Mouse (Mus musculus): ENCODE results near the gene Dnajb4. TPM values are rescaled to one million over a fixed set of nuclear protein-coding genes. Genes with fewer than 3 reads are reported as not detected.

The Dnajb4 gene
- polyA plus RNA-seq, 1 experiment from 2014 or later = 40.0 TPM

DNA sequence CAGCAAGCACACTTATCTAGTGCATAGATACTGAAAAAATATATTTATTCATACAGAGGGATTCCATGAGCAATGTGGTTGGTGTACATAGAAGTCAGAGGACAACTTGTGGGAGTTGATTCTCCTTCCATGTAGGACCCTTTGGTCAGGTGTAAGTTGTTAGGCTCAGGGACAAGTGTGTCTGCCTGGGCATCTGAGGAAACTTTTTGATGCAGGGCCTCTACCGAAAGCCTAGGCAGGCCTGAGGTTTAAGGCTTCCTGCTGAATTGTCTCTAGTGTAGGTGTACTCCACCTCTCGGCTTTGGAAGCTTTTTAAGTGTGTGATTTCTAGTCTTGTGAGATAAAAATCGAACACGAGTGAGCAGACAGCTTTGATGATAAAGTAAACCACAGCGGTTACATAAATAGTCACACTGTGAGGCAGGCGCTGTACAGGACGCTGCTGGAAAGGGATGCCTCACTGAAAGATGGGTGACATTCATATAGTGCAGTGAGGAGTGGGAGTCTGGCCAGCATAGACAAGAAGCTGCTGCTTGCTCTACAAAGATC lies 1.7 kb upstream of the Dnajb4 start:
- Histone ChIP-seq H3K27ac (no peak overlapping the region), H3K27me3 (ENCODE audit: control insufficient read depth, insufficient read depth, low read length) (no peaks in the 10 kb centered on the region), H3K4me2 (replicated peaks) (peak overlapping the region; percentile 81), H3K9me3 (ENCODE audit: control insufficient read depth, low read length) (no peaks in the 10 kb centered on the region), H3K4me1 (replicated peaks; ENCODE audit: control insufficient read depth, insufficient read depth, low read length) (peaks cover 33% of the 10 kb centered on the region), H3K4me3 (replicated peaks; ENCODE audit: low read length) (peak overlapping the region; percentile 87), H3K9ac (peak overlapping the region; percentile 100), H3K36me3 (replicated peaks; ENCODE audit: control insufficient read depth, insufficient read depth) (peaks cover 21% of the 10 kb centered on the region)
- DNase-seq (ENCODE audit: low spot score) (no peak), ATAC-seq (ENCODE audit: low FRiP score) (no peak)
- WGBS = 40% methylated on average over 7 of the region's 7 CpGs

- WGBS = under 1% methylated on average over 67 of the region's 68 CpGs
Observed at GRCm38 (mm10) chr3:152210728-152211391, 758 bp upstream of the Dnajb4 start.

DNA sequence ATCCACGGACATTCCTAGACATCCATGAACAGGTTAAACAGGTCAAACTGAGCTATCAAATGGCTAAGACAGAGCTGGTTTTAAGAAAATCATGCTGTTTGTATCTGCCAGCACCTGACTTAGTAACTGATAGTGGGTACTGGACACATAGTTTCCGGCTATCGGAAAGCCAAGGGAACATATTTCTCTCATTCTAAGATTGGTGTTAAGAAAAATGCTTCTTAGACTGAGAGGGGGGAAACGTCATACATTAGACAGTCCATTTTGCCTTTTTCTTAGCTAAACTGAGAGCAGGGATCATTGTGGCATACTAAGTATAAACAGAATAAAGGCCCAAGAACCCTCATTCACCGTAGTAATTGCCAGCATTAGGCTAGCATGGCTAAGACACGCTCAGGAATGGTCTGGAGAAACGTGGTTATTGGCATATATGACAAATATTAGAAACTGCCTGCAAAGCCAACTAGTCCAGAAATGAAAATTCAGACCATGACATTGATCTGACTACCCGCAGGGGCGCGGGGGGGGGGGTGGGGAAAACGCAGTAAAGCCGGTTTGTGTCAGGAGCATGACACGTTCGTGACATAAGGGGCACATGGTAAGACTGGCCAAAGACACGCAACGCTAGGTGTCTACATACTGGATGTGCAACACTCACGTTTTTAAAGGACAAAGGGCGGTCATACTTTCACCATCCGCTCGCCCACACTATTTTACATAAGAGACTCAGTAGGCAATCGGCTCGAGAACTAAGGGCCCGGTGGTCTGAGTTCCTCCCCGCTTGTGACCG lies 730 bp downstream of the Dnajb4 start:
- ATAC-seq (ENCODE audit: low FRiP score) = peak; percentile 38

More at GRCm38 (mm10) chr3:152210728-152211391, 758 bp upstream of the Dnajb4 start:
- Histone ChIP-seq H3K27me3 (ENCODE audit: control insufficient read depth, insufficient read depth, low read length) (no peaks in the 10 kb centered on the region), H3K4me3 (replicated peaks; ENCODE audit: low read length) (peak overlapping the region; percentile 87), H3K36me3 (replicated peaks; ENCODE audit: control insufficient read depth, insufficient read depth) (peaks cover 12% of the 10 kb centered on the region), H3K4me1 (replicated peaks; ENCODE audit: control insufficient read depth, insufficient read depth, low read length) (peaks cover 33% of the 10 kb centered on the region), H3K4me2 (replicated peaks) (peak overlapping the region; percentile 81), H3K9ac (peak overlapping the region; percentile 100), H3K27ac (peak overlapping the region; percentile 100), H3K9me3 (ENCODE audit: control insufficient read depth, low read length) (no peaks in the 10 kb centered on the region)
- DNase-seq (ENCODE audit: low spot score) = peak; percentile 70
- peak; percentile 64 for ATAC-seq (ENCODE audit: low FRiP score)

GRCm38 (mm10) chr3:152208096-152208885 lies 1.8 kb downstream of the Dnajb4 start:
- WGBS = 93% methylated on average over 7 of the region's 7 CpGs
- ATAC-seq (ENCODE audit: low FRiP score) (no peak), DNase-seq (ENCODE audit: low spot score) (no peak)
- no peak overlapping the region for H3K27ac ChIP-seq
- peak overlapping the region; percentile 53 for H3K4me2 ChIP-seq (replicated peaks)
- no peaks in the 10 kb centered on the region for H3K27me3 ChIP-seq (ENCODE audit: control insufficient read depth, insufficient read depth, low read length)
- no peaks in the 10 kb centered on the region for H3K9me3 ChIP-seq (ENCODE audit: control insufficient read depth, low read length)
- H3K36me3 ChIP-seq (replicated peaks; ENCODE audit: control insufficient read depth, insufficient read depth) = peaks cover 4% of the 10 kb centered on the region; the same call in 1 of the 2 replicates
- H3K4me3 ChIP-seq (replicated peaks; ENCODE audit: low read length) = no peak overlapping the region
- peaks cover 23% of the 10 kb centered on the region for H3K4me1 ChIP-seq (replicated peaks; ENCODE audit: control insufficient read depth, insufficient read depth, low read length)
- peak overlapping the region; percentile 100 for H3K9ac ChIP-seq

More for the DNA sequence above, 730 bp downstream of the Dnajb4 start:
- H3K27ac ChIP-seq = peak overlapping the region; percentile 100
- H3K4me2 ChIP-seq (replicated peaks) = peak overlapping the region; percentile 53
- peak overlapping the region; percentile 100 for H3K9ac ChIP-seq
- H3K27me3 ChIP-seq (ENCODE audit: control insufficient read depth, insufficient read depth, low read length) = no peaks in the 10 kb centered on the region
- H3K4me1 ChIP-seq (replicated peaks; ENCODE audit: control insufficient read depth, insufficient read depth, low read length) = peaks cover 26% of the 10 kb centered on the region
- H3K36me3 ChIP-seq (replicated peaks; ENCODE audit: control insufficient read depth, insufficient read depth) = peaks cover 4% of the 10 kb centered on the region; the same call in 1 of the 2 replicates
- WGBS = 6% methylated on average over 25 of the region's 25 CpGs
- H3K9me3 ChIP-seq (ENCODE audit: control insufficient read depth, low read length) = no peaks in the 10 kb centered on the region
- peak overlapping the region; percentile 87 for H3K4me3 ChIP-seq (replicated peaks; ENCODE audit: low read length)
- peak; percentile 61 for DNase-seq (ENCODE audit: low spot score)

DNA sequence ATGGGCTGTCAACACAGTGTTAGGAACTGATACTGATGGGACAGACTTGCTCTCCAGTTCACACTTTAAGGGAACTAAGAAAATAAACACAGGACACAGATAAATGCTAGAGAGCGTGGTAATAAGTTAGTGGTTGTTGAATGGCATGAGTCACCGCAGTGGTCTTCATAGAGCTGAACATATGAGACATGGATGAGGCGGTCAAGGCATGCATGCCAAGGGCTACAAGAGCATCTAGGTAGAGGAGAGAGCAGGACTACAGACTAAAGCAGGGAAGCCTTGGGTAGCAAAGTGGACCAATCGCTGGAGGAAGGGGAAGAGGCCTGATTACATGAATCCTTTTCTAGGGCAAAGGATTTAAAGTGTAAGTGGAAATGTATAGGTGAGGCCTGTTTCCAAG lies 2.9 kb downstream of the Dnajb4 start:
- 98% methylated on average over 4 of the region's 4 CpGs for WGBS

DNA sequence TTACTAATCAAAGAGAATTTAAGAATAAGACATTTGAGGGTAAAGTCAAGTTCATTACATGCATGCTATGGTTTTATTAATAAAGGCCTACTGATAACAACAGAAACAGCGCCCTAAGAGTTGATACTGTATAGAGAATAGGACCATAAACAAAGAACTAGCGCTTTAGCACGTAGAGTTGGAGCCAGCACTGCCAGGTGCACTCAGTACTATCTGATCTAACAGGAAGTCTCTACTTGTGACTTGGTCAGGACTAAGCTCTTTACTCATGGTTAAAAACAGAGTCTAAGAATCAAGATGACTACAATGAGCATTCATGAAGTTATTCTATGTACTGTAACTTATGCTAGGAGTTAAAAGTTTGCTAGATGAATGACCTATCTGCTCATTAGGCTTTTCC lies 5.5 kb downstream of the Dnajb4 start:
- Histone ChIP-seq H3K36me3 (replicated peaks; ENCODE audit: control insufficient read depth, insufficient read depth) (no peaks in the 10 kb centered on the region), H3K4me2 (replicated peaks) (no peak overlapping the region), H3K27me3 (ENCODE audit: control insufficient read depth, insufficient read depth, low read length) (no peaks in the 10 kb centered on the region), H3K4me1 (replicated peaks; ENCODE audit: control insufficient read depth, insufficient read depth, low read length) (peaks cover 6% of the 10 kb centered on the region), H3K9ac (no peak overlapping the region), H3K4me3 (replicated peaks; ENCODE audit: low read length) (no peak overlapping the region), H3K27ac (no peak overlapping the region), H3K9me3 (ENCODE audit: control insufficient read depth, low read length) (no peaks in the 10 kb centered on the region)
- DNase-seq (ENCODE audit: low spot score) (no peak), ATAC-seq (ENCODE audit: low FRiP score) (no peak)
- WGBS = 87% methylated on average over 3 of the region's 3 CpGs

More for the DNA sequence above, 2.9 kb downstream of the Dnajb4 start:
- peaks cover 12% of the 10 kb centered on the region for H3K4me1 ChIP-seq (replicated peaks; ENCODE audit: control insufficient read depth, insufficient read depth, low read length)
- H3K4me2 ChIP-seq (replicated peaks) = no peak overlapping the region
- H3K27me3 ChIP-seq (ENCODE audit: control insufficient read depth, insufficient read depth, low read length) = no peaks in the 10 kb centered on the region
- ATAC-seq (ENCODE audit: low FRiP score) (no peak), DNase-seq (ENCODE audit: low spot score) (no peak)
- no peaks in the 10 kb centered on the region for H3K9me3 ChIP-seq (ENCODE audit: control insufficient read depth, low read length)
- H3K9ac ChIP-seq = no peak overlapping the region
- 0 out of 2 replicates have a peak, but pooled peaks cover 2% of the 10 kb centered on the region for H3K36me3 ChIP-seq (replicated peaks; ENCODE audit: control insufficient read depth, insufficient read depth)
- no peak overlapping the region for H3K27ac ChIP-seq
- no peak overlapping the region for H3K4me3 ChIP-seq (replicated peaks; ENCODE audit: low read length)

DNA sequence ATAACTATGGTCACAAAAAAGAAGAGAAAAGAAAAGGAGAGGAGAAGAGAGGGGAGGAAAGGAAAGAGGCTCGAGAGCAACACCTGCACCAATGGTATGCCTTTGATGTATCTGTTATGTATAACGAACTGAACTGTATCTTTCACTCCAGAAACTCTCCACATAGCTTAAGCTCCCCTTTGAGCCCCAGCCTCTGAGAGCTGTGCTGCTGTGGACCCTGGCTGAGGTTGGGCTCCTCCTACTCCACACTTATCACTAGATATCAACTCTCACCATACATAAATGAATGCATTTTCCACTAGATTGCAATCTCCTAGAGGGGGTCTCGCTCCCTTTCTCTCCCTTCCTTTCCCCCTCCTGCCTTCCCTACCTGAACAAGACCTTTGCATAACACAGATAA lies 6.1 kb downstream of the Dnajb4 start:
- H3K9ac ChIP-seq = no peak overlapping the region
- DNase-seq (ENCODE audit: low spot score) = no peak
- no peaks in the 10 kb centered on the region for H3K36me3 ChIP-seq (replicated peaks; ENCODE audit: control insufficient read depth, insufficient read depth)
- H3K27me3 ChIP-seq (ENCODE audit: control insufficient read depth, insufficient read depth, low read length) = no peaks in the 10 kb centered on the region
- no peak overlapping the region for H3K4me2 ChIP-seq (replicated peaks)
- ATAC-seq (ENCODE audit: low FRiP score) = no peak
- 79% methylated on average over 3 of the region's 3 CpGs for WGBS
- no peaks in the 10 kb centered on the region for H3K9me3 ChIP-seq (ENCODE audit: control insufficient read depth, low read length)
- H3K4me1 ChIP-seq (replicated peaks; ENCODE audit: control insufficient read depth, insufficient read depth, low read length) = peaks cover 6% of the 10 kb centered on the region
- H3K27ac ChIP-seq = no peak overlapping the region
- H3K4me3 ChIP-seq (replicated peaks; ENCODE audit: low read length) = no peak overlapping the region

- ATAC-seq (ENCODE audit: low FRiP score) = no peak
Observed at GRCm38 (mm10) chr3:152203411-152203810, 6.7 kb downstream of the Dnajb4 start.

DNA sequence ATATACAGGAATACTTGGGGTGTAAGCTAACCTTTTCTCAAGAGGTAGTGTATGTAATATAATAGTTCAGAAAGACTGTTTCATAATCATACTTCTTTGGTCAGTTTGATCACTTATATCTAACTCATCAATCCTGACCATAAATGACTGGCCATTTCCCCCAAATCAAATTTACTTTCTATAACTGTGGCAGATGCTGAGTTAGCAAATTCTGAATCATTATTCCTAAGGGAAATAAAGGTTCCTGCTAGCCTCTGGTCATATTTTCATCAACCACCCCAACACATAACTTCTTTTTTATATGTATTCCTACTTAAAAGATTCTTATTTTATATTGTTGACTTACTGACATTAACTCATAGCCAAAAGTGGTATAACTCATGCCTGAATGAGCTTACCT lies 7.2 kb downstream of the Dnajb4 start:
- Histone ChIP-seq H3K27ac (no peak overlapping the region), H3K4me3 (replicated peaks; ENCODE audit: low read length) (no peak overlapping the region), H3K9me3 (ENCODE audit: control insufficient read depth, low read length) (no peaks in the 10 kb centered on the region), H3K4me2 (replicated peaks) (no peak overlapping the region), H3K36me3 (replicated peaks; ENCODE audit: control insufficient read depth, insufficient read depth) (no peaks in the 10 kb centered on the region), H3K27me3 (ENCODE audit: control insufficient read depth, insufficient read depth, low read length) (no peaks in the 10 kb centered on the region), H3K9ac (no peak overlapping the region), H3K4me1 (replicated peaks; ENCODE audit: control insufficient read depth, insufficient read depth, low read length) (no peaks in the 10 kb centered on the region)
- DNase-seq (ENCODE audit: low spot score) (no peak), ATAC-seq (ENCODE audit: low FRiP score) (no peak)

More at GRCm38 (mm10) chr3:152203411-152203810, 6.7 kb downstream of the Dnajb4 start:
- no peak for DNase-seq (ENCODE audit: low spot score)
- Histone ChIP-seq H3K4me3 (replicated peaks; ENCODE audit: low read length) (no peak overlapping the region), H3K27ac (no peak overlapping the region), H3K4me2 (replicated peaks) (no peak overlapping the region), H3K27me3 (ENCODE audit: control insufficient read depth, insufficient read depth, low read length) (no peaks in the 10 kb centered on the region), H3K9ac (no peak overlapping the region), H3K9me3 (ENCODE audit: control insufficient read depth, low read length) (no peaks in the 10 kb centered on the region), H3K36me3 (replicated peaks; ENCODE audit: control insufficient read depth, insufficient read depth) (no peaks in the 10 kb centered on the region), H3K4me1 (replicated peaks; ENCODE audit: control insufficient read depth, insufficient read depth, low read length) (peaks cover 2% of the 10 kb centered on the region)
- 87% methylated on average over 6 of the region's 6 CpGs for WGBS
